Mouse (Mus musculus) CH12.LX (cell line): ENCODE measurements around the gene Lrig3. TPM values are rescaled to one million over a fixed set of nuclear protein-coding genes. Genes with fewer than 3 reads are reported as not detected.

Experiments used
- DNase-seq: peaks from one replicate; pipeline ENCODE4 v3.0.0-alpha.2; 2013; ENCODE audit errors: extremely low read depth
- H3K27ac ChIP-seq: 2 replicates; pipeline ENCODE4 v1.5.1; 2012; ENCODE audit warnings: low read depth, mild to moderate bottlenecking, control low read depth, moderate library complexity; ENCODE audit not compliant: insufficient read depth
- H3K27me3 ChIP-seq: replicated peaks from 2 replicates; pipeline ENCODE3; 2012; ENCODE audit warnings: inconsistent platforms
- H3K36me3 ChIP-seq, 2 experiments: replicated peaks in 1 of 2; 2 replicates each; pipeline versions ENCODE3 to v1.6.1; 2012; ENCODE audit warnings: inconsistent platforms in 1 of 2, low read length in 1 of 2, mild to moderate bottlenecking in 1 of 2, mixed read lengths in 1 of 2, moderate library complexity in 1 of 2; ENCODE audit not compliant: control insufficient read depth in 1 of 2, insufficient read depth in 1 of 2
- H3K4me1 ChIP-seq, 2 experiments: 2 replicates each; pipeline ENCODE4 v1.6.1; 2012; ENCODE audit warnings: inconsistent platforms in 1 of 2, moderate library complexity in 1 of 2; ENCODE audit not compliant: insufficient read depth in 2 of 2, control insufficient read depth in 1 of 2
- H3K4me2 ChIP-seq: 2 replicates; pipeline ENCODE4 v1.6.1; 2012; ENCODE audit warnings: low read depth, mild to moderate bottlenecking, control low read depth; ENCODE audit not compliant: poor library complexity, insufficient read depth, severe bottlenecking
- H3K4me3 ChIP-seq, 3 experiments: fragments of 150-350 bp in 1 of 3; sonication (generic) in 1 of 3; replicated peaks in 1 of 3; 2 replicates each; pipeline versions ENCODE3 to v1.5.1; 2011 to 2012; ENCODE audit warnings: low read depth in 2 of 3, low read length in 2 of 3, mild to moderate bottlenecking in 2 of 3, moderate library complexity in 2 of 3, control low read depth in 1 of 3, improper control_type of control experiment in 1 of 3, inconsistent platforms in 1 of 3, mixed read lengths in 1 of 3; ENCODE audit not compliant: poor library complexity in 1 of 3
- H3K79me2 ChIP-seq: replicated peaks from 2 replicates; pipeline ENCODE4 v1.6.1; 2012; ENCODE audit warnings: mild to moderate bottlenecking, moderate library complexity; ENCODE audit not compliant: control insufficient read depth, poor library complexity, insufficient read depth, severe bottlenecking; ENCODE audit errors: extremely low read depth
- H3K9ac ChIP-seq: 2 replicates; pipeline ENCODE4 v1.6.1; 2012; ENCODE audit warnings: low read depth, mild to moderate bottlenecking, control low read depth, moderate library complexity; ENCODE audit not compliant: insufficient read depth
- H3K9me3 ChIP-seq: replicated peaks from 2 replicates; pipeline ENCODE3; 2012; ENCODE audit warnings: low read length, inconsistent platforms, mixed read lengths
- CHD2 ChIP-seq: IDR thresholded peaks from 2 replicates; pipeline ENCODE4 v1.6.1; 2011; ENCODE audit warnings: low read length, improper control_type of control experiment
- CTCF ChIP-seq, 2 experiments: IDR thresholded peaks in 1 of 2; conservative IDR thresholded peaks in 1 of 2; 2 replicates each; pipeline ENCODE4 v1.5.1; 2011 to 2012; ENCODE audit warnings: low read depth in 2 of 2, low read length in 2 of 2, improper control_type of control experiment in 1 of 2, inconsistent platforms in 1 of 2, mild to moderate bottlenecking in 1 of 2, moderate library complexity in 1 of 2
- E2F4 ChIP-seq: IDR thresholded peaks from 2 replicates; pipeline ENCODE4 v1.6.1; 2011; ENCODE audit warnings: low read depth, low read length, improper control_type of control experiment; ENCODE audit not compliant: insufficient replicate concordance
- ELF1 ChIP-seq: IDR thresholded peaks from 2 replicates; pipeline ENCODE4 v1.6.1; 2014; ENCODE audit warnings: low read depth, mild to moderate bottlenecking, inconsistent platforms, low read length, improper control_type of control experiment
- EP300 ChIP-seq: IDR thresholded peaks from 2 replicates; pipeline ENCODE4 v1.6.1; 2011; ENCODE audit warnings: low read length, improper control_type of control experiment
- ETS1 ChIP-seq: conservative IDR thresholded peaks from 2 replicates; pipeline ENCODE4 v1.6.1; 2012; ENCODE audit warnings: low read depth, mild to moderate bottlenecking, inconsistent platforms, low read length, improper control_type of control experiment, moderate library complexity
- IRF4 ChIP-seq: IDR thresholded peaks from 2 replicates; pipeline ENCODE4 v1.6.1; 2014; ENCODE audit warnings: low read depth, mild to moderate bottlenecking, inconsistent platforms, low read length, improper control_type of control experiment
- MAFK ChIP-seq: IDR thresholded peaks from 2 replicates; pipeline ENCODE4 v1.6.1; 2011; ENCODE audit warnings: low read length, improper control_type of control experiment; ENCODE audit not compliant: insufficient replicate concordance
- MAX ChIP-seq: IDR thresholded peaks from 2 replicates; pipeline ENCODE4 v1.6.1; 2011; ENCODE audit warnings: low read length, improper control_type of control experiment
- MAZ ChIP-seq: IDR thresholded peaks from 2 replicates; pipeline ENCODE4 v1.6.1; 2012; ENCODE audit warnings: low read depth, mild to moderate bottlenecking, inconsistent platforms, low read length, improper control_type of control experiment, moderate library complexity
- MEF2A ChIP-seq: IDR thresholded peaks from 2 replicates; pipeline ENCODE4 v1.6.1; 2014; ENCODE audit warnings: low read depth, mild to moderate bottlenecking, inconsistent platforms, low read length, improper control_type of control experiment, borderline replicate concordance
- POLR2A ChIP-seq: IDR thresholded peaks from 2 replicates; pipeline ENCODE4 v1.6.1; 2011; ENCODE audit warnings: low read depth, mild to moderate bottlenecking, improper control_type of control experiment, low read length
- RCOR1 ChIP-seq: conservative IDR thresholded peaks from 2 replicates; pipeline ENCODE4 v1.6.1; 2012; ENCODE audit warnings: low read depth, mild to moderate bottlenecking, inconsistent platforms, low read length, improper control_type of control experiment
- SIN3A ChIP-seq: IDR thresholded peaks from 2 replicates; pipeline ENCODE4 v1.6.1; 2012; ENCODE audit warnings: low read length, improper control_type of control experiment, inconsistent platforms
- SMC3 ChIP-seq: IDR thresholded peaks from 2 replicates; pipeline ENCODE4 v1.6.1; 2011; ENCODE audit warnings: low read depth, low read length, improper control_type of control experiment
- UBTF ChIP-seq: IDR thresholded peaks from 2 replicates; pipeline ENCODE4 v1.6.1; 2012; ENCODE audit warnings: low read depth, mild to moderate bottlenecking, inconsistent platforms, low read length, improper control_type of control experiment, moderate library complexity
- USF1 ChIP-seq: IDR thresholded peaks from 2 replicates; pipeline ENCODE4 v1.6.1; 2014; ENCODE audit warnings: low read depth, mild to moderate bottlenecking, inconsistent platforms, low read length, improper control_type of control experiment
- USF2 ChIP-seq: conservative IDR thresholded peaks from 2 replicates; pipeline ENCODE4 v1.6.1; 2011; ENCODE audit warnings: low read depth, low read length, improper control_type of control experiment
- dilution Hi-C: fragments of 300-500 bp; cut with MboI; formaldehyde crosslinking; loops from 2 replicates; pipeline ENCODE4 v1.14.3; 2020; ENCODE audit warnings: low sequenced_read_pairs; ENCODE audit not compliant: extremely low pct_unique_long_range_greater_than_20kb, extremely low pct_ligation_motif_present
- in situ Hi-C: fragments of 300-500 bp; cut with MboI; formaldehyde crosslinking; loops from 3 replicates; pipeline ENCODE4 v1.14.3; 2019; ENCODE audit warnings: low sequenced_read_pairs, low pct_ligation_motif_present, low pct_unique_long_range_greater_than_20kb, mixed read lengths
- polyA plus RNA-seq: library from polyadenylated mRNA; unstranded; fragments of >175 nt; gene quantifications from 2 replicates; pipeline ENCODE4 v1.2.1, GENCODE M21; 2012; ENCODE audit warnings: low read depth; ENCODE audit not compliant: insufficient read length
- total RNA-seq, 2 experiments: library from RNA; depleted of rRNA; stranded (reverse); fragments of 300-350 nt in 1 of 2; fragments of >200 nt in 1 of 2; gene quantifications; 2 replicates each; pipeline ENCODE4 v1.2.3; 2012 to 2014

Lrig3 gene
- not detected in 2 replicates for total RNA-seq (2012; rRNA removed)
- not detected in 2 replicates for total RNA-seq (2014; rRNA removed)
- not detected in 2 replicates for polyA plus RNA-seq

DNA sequence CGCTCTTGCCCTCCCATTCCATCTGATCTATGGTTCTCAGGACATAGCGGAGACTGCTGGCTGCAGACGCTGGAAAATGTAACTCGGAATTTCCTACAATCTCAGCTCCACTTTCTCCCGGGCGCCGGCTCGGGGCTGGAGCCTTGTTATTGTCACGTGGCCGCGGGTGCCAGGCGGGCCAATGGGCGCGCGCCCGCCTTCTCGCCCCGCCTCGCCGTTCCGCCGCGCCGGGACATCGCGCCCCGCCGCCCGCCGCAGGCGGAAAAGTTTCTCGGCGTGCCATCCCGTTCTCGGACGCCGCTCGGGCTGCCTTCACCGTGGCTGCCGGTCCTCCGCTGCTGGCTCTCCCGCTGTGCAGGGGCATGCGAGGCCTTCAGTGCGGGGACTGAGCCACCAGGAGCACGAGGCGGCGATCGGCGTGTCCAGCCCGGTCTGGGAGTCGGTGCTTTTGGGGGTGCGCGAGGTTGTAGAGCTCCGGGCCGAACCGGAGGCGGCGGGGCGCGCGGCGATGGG, at the start of gene Lrig3:
Gene Lrig3, plus strand, starts transcription at position 201 of the 513 bp plus-strand sequence.
- Histone ChIP-seq H3K9ac (no peak within 1 kb of the TSS), H3K27me3 (no peaks in the 10 kb centered on the region), H3K79me2 (no peaks in the 10 kb centered on the region), H3K36me3 (no peaks in the 10 kb centered on the region)
- in situ Hi-C loops, result no loop called here
- DNase-seq, result no peak
- TF ChIP-seq ETS1, result no peak
- no peak for TF ChIP-seq ELF1
- no peak for TF ChIP-seq UBTF
- TF ChIP-seq, all 38 proteins: peak for 0
- H3K9me3 ChIP-seq, result peaks cover 64% of the 10 kb centered on the region
- H3K27ac ChIP-seq, result no peak within 1 kb of the TSS
- dilution Hi-C loops, result no loop called here
- H3K4me1 ChIP-seq, result no peaks in the 10 kb centered on the region
- no peak within 1 kb of the TSS for H3K4me3 ChIP-seq
- H3K4me2 ChIP-seq, result no peak within 1 kb of the TSS

GRCm38 (mm10) chr10:125916781-125917180, 49.2 kb upstream of the Lrig3 start:
- no peaks in the 10 kb centered on the region for H3K4me1 ChIP-seq
- in situ Hi-C loops (no loop called here), dilution Hi-C loops (no loop called here)
- no peaks in the 10 kb centered on the region for H3K79me2 ChIP-seq
- no peak overlapping the region for H3K4me3 ChIP-seq
- H3K36me3 ChIP-seq, result no peaks in the 10 kb centered on the region
- H3K9ac ChIP-seq, result no peak overlapping the region
- H3K27ac ChIP-seq, result no peak overlapping the region
- peaks cover 52% of the 10 kb centered on the region for H3K9me3 ChIP-seq
- H3K27me3 ChIP-seq, result no peaks in the 10 kb centered on the region
- no peak overlapping the region for H3K4me2 ChIP-seq
- no peak for DNase-seq
- TF ChIP-seq E2F4 (no peak), IRF4 (no peak), MAX (no peak), RCOR1 (no peak), SMC3 (no peak), USF2 (no peak), EP300 (no peak), MAZ (no peak), POLR2A (no peak), USF1 (no peak), CHD2 (no peak), CTCF (conservative IDR thresholded peaks at IDR 0.05 in 1 of 2, IDR thresholded peaks at IDR 0.05 in 1 of 2; ENCODE audit: low read depth in 2 of 2, low read length in 2 of 2) (no peak), MEF2A (no peak), SIN3A (no peak), MAFK (no peak)
- TF ChIP-seq, all 38 proteins: peak for 0
